Mouse (Mus musculus) brown adipose tissue, adult 24 weeks (tissue): ENCODE results near the gene Kcnc3. TPM values are rescaled to one million over a fixed set of nuclear protein-coding genes. Genes with fewer than 3 reads are reported as not detected.

ENCODE experiments used
- H3K27ac ChIP-seq: fragments of 200-500 bp; replicated peaks from 2 replicates; pipeline ENCODE4 v1.5.1; 2012; ENCODE audit warnings: low read depth, mild to moderate bottlenecking, low read length
- H3K4me1 ChIP-seq: fragments of 200-500 bp; 2 replicates; pipeline ENCODE4 v1.6.1; 2012; ENCODE audit warnings: low read length, mixed read lengths; ENCODE audit not compliant: control insufficient read depth, insufficient read depth, insufficient read length
- H3K4me3 ChIP-seq: fragments of 200-500 bp; 2 replicates; pipeline ENCODE4 v1.5.1; 2012; ENCODE audit warnings: low read depth, mild to moderate bottlenecking, low read length, moderate library complexity; ENCODE audit not compliant: insufficient read depth
- polyA plus RNA-seq: library from polyadenylated mRNA; stranded (reverse); fragments of >200 nt; gene quantifications from 2 replicates; pipeline ENCODE4 v1.2.4, GENCODE M21; 2012; ENCODE audit not compliant: missing spikeins, insufficient read depth, insufficient read length

Kcnc3 gene
- polyA plus RNA-seq, 1 experiment: 0.83 TPM

GRCm38 (mm10) chr7:44598336-44598735 lies 7.9 kb downstream of the Kcnc3 start:
- H3K27ac ChIP-seq: no peak overlapping the region

DNA sequence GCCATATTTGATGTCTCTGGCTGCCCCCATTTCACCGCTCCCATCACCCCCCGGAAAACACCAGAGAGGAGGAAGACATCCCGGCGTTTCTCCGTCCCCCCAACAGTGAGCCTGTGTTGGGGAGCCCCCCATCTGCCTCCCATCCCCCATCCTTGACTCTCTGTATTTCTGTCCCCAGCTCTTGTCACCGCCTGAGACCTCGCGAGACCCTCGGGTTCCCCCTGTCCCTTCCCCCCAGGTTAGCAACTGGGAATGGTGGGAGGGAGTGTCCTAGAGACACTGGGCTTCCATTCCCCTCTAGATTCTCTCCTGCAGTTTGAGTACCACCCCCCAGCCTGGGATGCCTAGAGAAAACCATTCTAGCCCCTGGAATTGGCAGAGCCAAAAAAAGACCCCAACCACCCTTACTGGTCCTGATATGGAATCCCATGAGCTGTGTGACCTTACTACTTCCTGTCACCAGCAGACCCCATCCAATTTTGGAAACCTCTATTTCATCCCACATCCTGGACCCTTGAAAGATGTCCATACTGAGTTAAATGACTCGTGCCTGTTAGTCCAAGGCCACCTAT lies 10.3 kb downstream of the Kcnc3 start:
- Histone ChIP-seq H3K4me1 (no peaks in the 10 kb centered on the region), H3K4me3 (no peak overlapping the region), H3K27ac (no peak overlapping the region)

More at GRCm38 (mm10) chr7:44598336-44598735, 7.9 kb downstream of the Kcnc3 start:
- Histone ChIP-seq H3K4me1 (no peaks in the 10 kb centered on the region), H3K4me3 (no peak overlapping the region)

DNA sequence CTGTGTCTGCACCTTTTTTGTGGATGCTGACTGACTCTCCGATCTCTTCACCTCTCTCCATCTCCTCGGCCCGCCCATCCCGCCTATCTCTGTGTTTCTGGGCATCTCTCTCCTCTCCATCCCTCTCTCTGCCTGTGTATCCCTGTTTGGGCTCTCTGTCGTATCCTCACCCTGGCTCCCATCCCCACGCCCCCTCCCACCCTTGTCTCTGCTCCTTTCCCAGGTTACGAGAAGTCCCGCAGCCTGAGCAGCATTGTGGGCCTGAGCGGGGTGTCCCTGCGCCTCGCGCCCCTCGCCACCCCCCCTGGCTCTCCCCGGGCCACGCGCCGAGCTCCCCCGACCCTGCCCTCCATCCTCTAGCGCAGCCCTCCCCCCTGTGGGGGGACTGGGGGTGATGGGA lies 11.2 kb downstream of the Kcnc3 start:
- no peak overlapping the region for H3K27ac ChIP-seq
- H3K4me3 ChIP-seq: no peak overlapping the region

DNA sequence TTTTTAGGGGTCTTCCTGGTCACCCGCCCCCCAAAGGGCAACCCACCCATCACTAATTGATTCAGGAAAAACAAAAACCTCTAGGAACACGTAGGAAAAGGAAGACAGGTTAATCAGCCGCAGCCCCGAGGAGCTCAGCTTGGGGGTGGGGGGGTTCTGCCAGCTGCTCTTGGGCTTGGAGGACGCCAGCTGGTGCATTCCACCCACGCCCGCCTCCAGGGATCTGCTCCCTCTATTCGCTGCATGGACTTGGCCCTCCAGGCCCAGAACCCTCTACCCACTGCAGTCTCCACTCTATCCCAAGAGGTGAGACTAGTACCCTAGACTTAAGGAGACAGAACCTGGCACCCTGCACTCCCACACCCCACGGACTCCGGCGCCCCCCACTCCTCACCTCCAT lies 12.0 kb downstream of the Kcnc3 start:
- Histone ChIP-seq H3K4me3 (no peak overlapping the region), H3K27ac (no peak overlapping the region), H3K4me1 (no peaks in the 10 kb centered on the region)

More for the DNA sequence above, 11.2 kb downstream of the Kcnc3 start:
- no peaks in the 10 kb centered on the region for H3K4me1 ChIP-seq

- no peak overlapping the region for H3K27ac ChIP-seq
- no peaks in the 10 kb centered on the region for H3K4me1 ChIP-seq
- H3K4me3 ChIP-seq: no peak overlapping the region
Measured at GRCm38 (mm10) chr7:44603186-44603855, 12.9 kb downstream of the Kcnc3 start.

GRCm38 (mm10) chr7:44604139-44604606 lies 13.7 kb downstream of the Kcnc3 start:
- H3K4me3 ChIP-seq: no peak overlapping the region
- H3K4me1 ChIP-seq: no peaks in the 10 kb centered on the region
- H3K27ac ChIP-seq: no peak overlapping the region

DNA sequence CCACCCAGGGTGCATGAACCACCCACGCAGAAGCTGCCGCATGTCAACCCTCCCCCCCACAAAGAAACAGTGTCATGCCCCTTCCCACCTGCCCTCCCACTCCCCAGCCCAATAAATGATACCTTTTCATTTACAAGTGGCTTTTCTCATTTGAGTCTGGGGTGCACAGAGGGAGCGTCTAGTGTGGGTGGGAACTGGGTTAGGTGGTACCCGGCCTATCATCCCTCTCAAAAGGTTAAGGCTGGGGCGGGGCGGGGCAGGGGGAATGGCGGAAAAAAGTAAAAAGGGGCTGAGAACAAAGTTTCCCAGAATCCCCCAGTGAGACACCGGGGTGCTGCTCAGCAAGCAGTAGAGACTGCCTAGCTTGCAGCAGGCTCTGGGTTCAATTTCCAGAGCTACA lies 14.2 kb downstream of the Kcnc3 start:
- H3K4me3 ChIP-seq: no peak overlapping the region
- no peak overlapping the region for H3K27ac ChIP-seq
- no peaks in the 10 kb centered on the region for H3K4me1 ChIP-seq

GRCm38 (mm10) chr7:44605436-44605835 lies 15.0 kb downstream of the Kcnc3 start:
- Histone ChIP-seq H3K4me1 (no peaks in the 10 kb centered on the region), H3K27ac (no peak overlapping the region), H3K4me3 (no peak overlapping the region)

DNA sequence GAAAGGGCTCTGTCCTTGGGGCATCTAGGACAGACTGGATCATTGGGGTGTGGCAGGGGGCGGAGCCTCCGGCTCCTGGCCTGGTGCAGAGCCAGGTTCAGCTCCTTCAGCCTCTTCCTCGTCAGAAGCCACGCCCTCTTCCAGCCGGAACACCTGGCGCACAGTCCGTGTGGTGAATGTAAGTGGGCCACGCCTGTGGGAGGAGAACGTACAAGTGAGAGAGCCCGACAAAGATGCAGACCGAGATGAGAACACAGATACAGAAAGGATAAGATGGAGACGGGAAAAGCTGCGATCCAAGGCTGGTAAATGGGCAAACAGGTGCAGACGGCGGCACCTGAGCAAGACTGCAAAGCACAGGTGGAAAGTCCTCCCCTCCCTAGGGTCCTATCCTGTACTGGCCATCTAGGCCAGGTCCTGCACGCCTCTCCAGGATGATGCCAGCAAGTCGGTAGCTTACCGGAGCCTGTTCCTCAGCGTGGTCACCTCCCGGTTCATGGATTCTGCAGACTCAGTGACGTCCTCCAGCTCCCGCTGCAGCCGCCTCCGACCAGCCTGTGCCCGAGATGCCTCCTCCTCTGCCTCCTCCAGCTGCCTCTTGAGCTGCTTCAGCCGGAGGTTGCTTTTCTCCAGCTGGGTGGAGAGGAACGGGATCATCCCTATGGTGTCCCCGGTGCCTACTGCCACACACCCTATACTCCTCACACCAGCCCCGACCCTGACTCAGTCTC lies 15.9 kb downstream of the Kcnc3 start:
- H3K27ac ChIP-seq: no peak overlapping the region
- H3K4me1 ChIP-seq: no peaks in the 10 kb centered on the region
- H3K4me3 ChIP-seq: no peak overlapping the region

DNA sequence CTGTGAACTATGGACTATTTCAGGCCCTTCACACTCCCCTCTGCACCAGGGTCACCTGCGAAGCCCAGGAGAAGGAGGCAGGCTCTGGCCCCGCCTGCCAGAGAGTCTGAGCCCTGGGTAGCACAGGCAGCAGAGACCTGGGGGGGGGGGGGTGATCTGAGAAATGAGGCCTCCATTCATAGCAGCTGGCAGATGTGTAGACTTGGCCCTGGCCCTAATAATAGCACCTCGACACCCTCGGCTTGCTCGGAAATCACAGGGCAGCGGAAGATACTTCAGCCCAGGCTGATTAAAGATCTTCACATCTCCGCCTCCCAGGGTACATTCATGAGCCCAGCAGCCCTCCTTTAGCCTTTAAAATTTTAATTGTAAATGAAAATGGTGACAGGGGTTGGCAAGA lies 21.7 kb downstream of the Kcnc3 start:
- H3K4me1 ChIP-seq: no peaks in the 10 kb centered on the region

GRCm38 (mm10) chr7:44614041-44614688 lies 23.7 kb downstream of the Kcnc3 start:
- H3K4me1 ChIP-seq: no peaks in the 10 kb centered on the region
- H3K27ac ChIP-seq: no peak overlapping the region
- no peak overlapping the region for H3K4me3 ChIP-seq

More for the DNA sequence above, 21.7 kb downstream of the Kcnc3 start:
- Histone ChIP-seq H3K4me3 (no peak overlapping the region), H3K27ac (no peak overlapping the region)

- H3K27ac ChIP-seq: no peak overlapping the region
- H3K4me1 ChIP-seq: no peaks in the 10 kb centered on the region
Measured at GRCm38 (mm10) chr7:44615309-44615708, 24.8 kb downstream of the Kcnc3 start.

DNA sequence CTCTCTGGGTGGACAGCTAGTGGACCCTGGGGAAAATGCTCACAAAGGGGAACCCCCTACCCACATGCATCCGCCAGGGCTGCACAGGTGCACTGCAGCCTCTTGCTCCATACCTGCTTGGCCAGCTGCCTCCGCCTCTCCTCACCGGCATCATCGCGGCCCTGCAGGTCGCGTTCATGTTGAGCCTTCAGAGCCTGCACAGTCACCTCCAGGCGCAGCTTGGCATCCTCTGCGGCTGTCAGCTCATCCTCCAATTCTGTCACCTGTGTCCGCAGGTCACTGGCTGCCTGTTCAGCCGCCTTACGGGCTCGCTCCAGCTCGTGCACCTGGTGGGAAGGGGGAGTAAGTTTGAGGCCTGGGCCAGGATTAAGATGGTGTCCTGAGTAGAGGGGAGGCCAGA lies 25.5 kb downstream of the Kcnc3 start:
- Histone ChIP-seq H3K4me1 (no peaks in the 10 kb centered on the region), H3K4me3 (no peak overlapping the region), H3K27ac (no peak overlapping the region)

More at GRCm38 (mm10) chr7:44615309-44615708, 24.8 kb downstream of the Kcnc3 start:
- H3K4me3 ChIP-seq: no peak overlapping the region

DNA sequence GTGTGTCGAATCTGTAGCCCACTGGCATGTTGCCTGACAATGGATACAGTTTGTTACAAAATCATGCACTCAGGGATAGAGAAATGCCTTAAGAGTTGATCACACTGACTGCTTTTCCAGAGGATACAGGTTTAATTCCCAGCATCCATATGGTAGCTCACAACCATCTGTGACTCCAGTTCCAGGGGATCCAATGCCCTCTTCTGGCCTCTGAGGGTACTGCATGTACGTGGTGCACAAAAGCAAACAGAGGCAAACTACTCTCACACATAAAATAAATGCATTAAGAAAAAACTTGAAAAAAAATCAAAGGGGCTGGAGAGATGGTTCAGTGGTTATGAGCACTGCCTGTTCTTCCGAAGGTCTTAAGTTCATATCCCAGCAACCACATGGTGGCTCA lies 26.6 kb downstream of the Kcnc3 start:
- H3K27ac ChIP-seq: no peak overlapping the region
- no peak overlapping the region for H3K4me3 ChIP-seq
- no peaks in the 10 kb centered on the region for H3K4me1 ChIP-seq
